Mouse (Mus musculus) left cerebral cortex, adult 11 months (tissue): ENCODE results near the gene Ccdc185.

Experiments used
- DNase-seq: peaks from one replicate; pipeline ENCODE4 v3.0.0; 2022; ENCODE audit warnings: low spot score

Ccdc185 gene

GRCm38 (mm10) chr1:182747081-182747480, 1.9 kb downstream of the Ccdc185 start:
- no peak for DNase-seq

- no peak for DNase-seq
Measured at GRCm38 (mm10) chr1:182735891-182736290, 13.1 kb downstream of the Ccdc185 start.

- no peak for DNase-seq
Measured at GRCm38 (mm10) chr1:182732695-182733094, 16.3 kb downstream of the Ccdc185 start.

GRCm38 (mm10) chr1:182729002-182729401, 20.0 kb downstream of the Ccdc185 start:
- DNase-seq: no peak

- DNase-seq: no peak
Measured at GRCm38 (mm10) chr1:182727541-182727940, 21.4 kb downstream of the Ccdc185 start.

- no peak for DNase-seq
Measured at GRCm38 (mm10) chr1:182714236-182714935, 34.6 kb downstream of the Ccdc185 start.

- no peak for DNase-seq
Measured at GRCm38 (mm10) chr1:182711360-182711933, 37.5 kb downstream of the Ccdc185 start.

- no peak for DNase-seq
Measured at GRCm38 (mm10) chr1:182707459-182707858, 41.5 kb downstream of the Ccdc185 start.

GRCm38 (mm10) chr1:182704882-182705281, 44.1 kb downstream of the Ccdc185 start:
- DNase-seq: no peak

- no peak for DNase-seq
Measured at GRCm38 (mm10) chr1:182699392-182700347, 49.3 kb downstream of the Ccdc185 start.
